Mouse (Mus musculus): ENCODE data around the gene Zfp735. TPM values are rescaled to one million over a fixed set of nuclear protein-coding genes. Genes with fewer than 3 reads are reported as not detected.

The Zfp735 gene
- not detected in 2 replicates for polyA plus RNA-seq (2012; ENCODE audit: insufficient read depth, insufficient read length, missing spikeins)

DNA sequence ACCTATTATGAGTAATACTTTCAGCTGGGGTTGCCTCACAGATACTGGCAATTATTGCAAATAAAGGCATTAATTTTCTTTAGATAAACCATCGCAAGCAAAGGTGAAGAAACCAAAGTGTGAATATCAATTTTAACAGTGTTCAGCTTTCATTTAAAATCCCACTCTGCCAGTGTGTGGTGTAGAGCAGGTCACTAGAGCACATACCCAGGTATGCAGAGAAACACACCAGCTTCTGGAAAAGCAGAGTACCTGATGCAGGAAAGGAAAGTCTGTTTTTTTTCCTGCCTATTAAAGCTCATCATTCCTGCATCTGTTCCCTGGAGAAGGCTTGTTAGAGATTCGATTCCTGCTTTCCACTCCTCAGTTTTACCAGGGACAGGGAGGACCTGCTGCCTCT is at the start of gene Zfp735:
Gene Zfp735, plus strand, starts transcription at position 301 of the 400 bp plus-strand sequence.
- Histone ChIP-seq H3K4me3 (ENCODE audit: insufficient read depth, low read depth, low read length) (no peak within 1 kb of the TSS), H3K4me1 (ENCODE audit: control insufficient read depth, insufficient read depth, insufficient read length, low read length) (no peaks in the 10 kb centered on the region), H3K27ac (replicated peaks; ENCODE audit: low read depth, low read length) (no peak within 1 kb of the TSS)

- Histone ChIP-seq H3K4me3 (ENCODE audit: insufficient read depth, low read depth, low read length) (no peak overlapping the region), H3K27ac (replicated peaks; ENCODE audit: low read depth, low read length) (no peak overlapping the region), H3K4me1 (ENCODE audit: control insufficient read depth, insufficient read depth, insufficient read length, low read length) (no peaks in the 10 kb centered on the region)
Observed at GRCm38 (mm10) chr11:73759115-73759514, 70.5 kb downstream of the Zfp735 start.

Other genes with a start within 250 kb of the Zfp735 start
- gene Olfr380, start 231.3 kb upstream of the Zfp735 start, polyA plus RNA-seq (2012; ENCODE audit: insufficient read depth, insufficient read length, missing spikeins) = not detected in 2 replicates
- gene Olfr381, start 197.2 kb upstream of the Zfp735 start, polyA plus RNA-seq (2012; ENCODE audit: insufficient read depth, insufficient read length, missing spikeins) = not detected in 2 replicates
- gene Olfr382, start 171.6 kb upstream of the Zfp735 start, polyA plus RNA-seq (2012; ENCODE audit: insufficient read depth, insufficient read length, missing spikeins) = not detected in 2 replicates
- not detected in 2 replicates for gene Olfr385, start 95.8 kb upstream of the Zfp735 start, polyA plus RNA-seq (2012; ENCODE audit: insufficient read depth, insufficient read length, missing spikeins)
- gene Olfr384, start 90.2 kb upstream of the Zfp735 start, polyA plus RNA-seq (2012; ENCODE audit: insufficient read depth, insufficient read length, missing spikeins) = not detected in 2 replicates
- not detected in 2 replicates for gene Olfr389, start 91.9 kb downstream of the Zfp735 start, polyA plus RNA-seq (2012; ENCODE audit: insufficient read depth, insufficient read length, missing spikeins)
- gene Olfr390, start 94.2 kb downstream of the Zfp735 start, polyA plus RNA-seq (2012; ENCODE audit: insufficient read depth, insufficient read length, missing spikeins) = not detected in 2 replicates
- gene Olfr391-ps, start 114.3 kb downstream of the Zfp735 start, polyA plus RNA-seq (2012; ENCODE audit: insufficient read depth, insufficient read length, missing spikeins) = not detected in 2 replicates
- not detected in 2 replicates for gene Olfr392, start 128.3 kb downstream of the Zfp735 start, polyA plus RNA-seq (2012; ENCODE audit: insufficient read depth, insufficient read length, missing spikeins)
- gene Olfr393, start 162.7 kb downstream of the Zfp735 start, polyA plus RNA-seq (2012; ENCODE audit: insufficient read depth, insufficient read length, missing spikeins) = not detected in 2 replicates
- not detected in 2 replicates for gene Olfr394, start 202.0 kb downstream of the Zfp735 start, polyA plus RNA-seq (2012; ENCODE audit: insufficient read depth, insufficient read length, missing spikeins)
- gene Olfr395, start 220.5 kb downstream of the Zfp735 start, polyA plus RNA-seq (2012; ENCODE audit: insufficient read depth, insufficient read length, missing spikeins) = not detected in 2 replicates
- gene Olfr23, start 247.9 kb downstream of the Zfp735 start, polyA plus RNA-seq (2012; ENCODE audit: insufficient read depth, insufficient read length, missing spikeins) = not detected in 2 replicates